Mouse (Mus musculus): ENCODE data around the gene Ctso. TPM values are rescaled to one million over a fixed set of nuclear protein-coding genes. Genes with fewer than 3 reads are reported as not detected.
A peak's percentile ranks its signal among the peaks of the same experiment; 100 is the strongest.

Gene Ctso
- polyA plus RNA-seq, 1 experiment, result 2.3 TPM

- peaks cover 2% of the 10 kb centered on the region; the same call in 1 of the 2 replicates for H3K4me1 ChIP-seq (ENCODE audit: control insufficient read depth, insufficient read depth, insufficient read length, low read length)
- H3K36me3 ChIP-seq (ENCODE audit: control insufficient read depth, insufficient read depth, low read length), result no peaks in the 10 kb centered on the region
- H3K4me3 ChIP-seq (ENCODE audit: low read depth, low read length), result no peak overlapping the region
- no peak overlapping the region for H3K27ac ChIP-seq (ENCODE audit: insufficient read depth, low read depth, low read length)
- H3K27me3 ChIP-seq (ENCODE audit: control insufficient read depth, insufficient read depth, low read length), result no peaks in the 10 kb centered on the region
- TF ChIP-seq CTCF (IDR thresholded peaks at IDR 0.05; ENCODE audit: extremely low read depth, insufficient read length, insufficient replicate concordance, low read depth, low read length), result no peak
- TF ChIP-seq POLR2A (IDR thresholded peaks at IDR 0.05; ENCODE audit: low read depth, low read length), result no peak
- WGBS, result 85% methylated on average over 1 of the region's 1 CpGs
Observed at GRCm38 (mm10) chr3:81929073-81929472, 3.3 kb upstream of the Ctso start.

DNA sequence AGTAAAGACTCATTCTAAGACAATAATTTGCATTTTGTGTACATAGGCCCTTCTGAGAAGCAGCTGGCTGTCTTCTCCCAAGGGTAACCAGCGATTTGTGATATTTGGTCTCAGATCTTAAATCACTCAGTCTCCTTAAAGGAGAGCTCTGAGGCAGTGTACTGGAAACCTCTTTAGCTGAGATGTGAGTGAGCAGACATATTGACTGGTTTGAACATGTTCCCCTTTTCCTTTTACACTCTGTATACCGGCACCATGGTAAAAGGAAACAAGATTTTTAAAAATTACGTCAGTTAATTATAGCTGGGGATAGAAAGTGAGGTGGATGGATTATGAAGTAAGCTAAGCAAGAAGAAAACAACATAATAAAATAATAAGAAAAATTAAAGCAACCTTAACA is 706 bp upstream of the Ctso start:
- WGBS, result 67% methylated on average over 3 of the region's 3 CpGs
- H3K4me3 ChIP-seq (ENCODE audit: low read depth, low read length), result no peak overlapping the region

DNA sequence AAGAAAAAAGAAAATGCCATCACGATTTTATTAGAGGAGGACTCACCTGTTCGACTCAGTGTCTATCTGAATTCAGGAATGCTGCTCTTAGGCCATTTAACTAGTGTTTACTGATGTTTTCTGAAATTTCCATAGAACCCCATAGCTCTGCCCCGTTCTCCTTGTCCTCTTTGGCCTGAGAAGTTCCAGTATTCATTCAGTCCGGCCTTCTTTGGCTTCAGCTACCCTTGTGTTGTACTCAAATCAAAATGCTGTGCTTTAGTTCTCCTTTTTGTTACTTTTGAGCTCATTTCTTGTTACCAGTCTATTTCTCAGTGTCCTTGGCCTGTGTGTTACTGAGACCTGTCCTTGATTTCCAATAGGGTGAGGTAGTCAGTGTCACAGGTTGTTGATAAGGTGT is 947 bp downstream of the Ctso start:
- no peak overlapping the region for H3K4me3 ChIP-seq (ENCODE audit: low read depth, low read length)
- TF ChIP-seq POLR2A (IDR thresholded peaks at IDR 0.05; ENCODE audit: low read depth, low read length) (no peak), CTCF (IDR thresholded peaks at IDR 0.05; ENCODE audit: extremely low read depth, insufficient read length, insufficient replicate concordance, low read depth, low read length) (no peak)
- 61% methylated on average over 4 of the region's 4 CpGs for WGBS
- no peaks in the 10 kb centered on the region for H3K27me3 ChIP-seq (ENCODE audit: control insufficient read depth, insufficient read depth, low read length)
- H3K4me1 ChIP-seq (ENCODE audit: control insufficient read depth, insufficient read depth, insufficient read length, low read length), result peaks cover 2% of the 10 kb centered on the region; the same call in 1 of the 2 replicates
- no peaks in the 10 kb centered on the region for H3K36me3 ChIP-seq (ENCODE audit: control insufficient read depth, insufficient read depth, low read length)
- H3K27ac ChIP-seq (ENCODE audit: insufficient read depth, low read depth, low read length), result peak overlapping the region; percentile 99

More for the DNA sequence above, 706 bp upstream of the Ctso start:
- H3K27ac ChIP-seq (ENCODE audit: insufficient read depth, low read depth, low read length), result no peak overlapping the region
- H3K27me3 ChIP-seq (ENCODE audit: control insufficient read depth, insufficient read depth, low read length), result no peaks in the 10 kb centered on the region
- TF ChIP-seq CTCF (IDR thresholded peaks at IDR 0.05; ENCODE audit: extremely low read depth, insufficient read length, insufficient replicate concordance, low read depth, low read length) (no peak), POLR2A (IDR thresholded peaks at IDR 0.05; ENCODE audit: low read depth, low read length) (no peak)
- peaks cover 2% of the 10 kb centered on the region; the same call in 1 of the 2 replicates for H3K4me1 ChIP-seq (ENCODE audit: control insufficient read depth, insufficient read depth, insufficient read length, low read length)
- H3K36me3 ChIP-seq (ENCODE audit: control insufficient read depth, insufficient read depth, low read length), result no peaks in the 10 kb centered on the region

GRCm38 (mm10) chr3:81938924-81939323 is 6.5 kb downstream of the Ctso start:
- WGBS, result 48% methylated on average over 3 of the region's 3 CpGs
- 0 out of 2 replicates have a peak, but pooled peaks cover 5% of the 10 kb centered on the region for H3K36me3 ChIP-seq (ENCODE audit: control insufficient read depth, insufficient read depth, low read length)
- H3K4me3 ChIP-seq (ENCODE audit: low read depth, low read length), result no peak overlapping the region
- TF ChIP-seq POLR2A (IDR thresholded peaks at IDR 0.05; ENCODE audit: low read depth, low read length), result no peak
- TF ChIP-seq CTCF (IDR thresholded peaks at IDR 0.05; ENCODE audit: extremely low read depth, insufficient read length, insufficient replicate concordance, low read depth, low read length), result no peak
- H3K27ac ChIP-seq (ENCODE audit: insufficient read depth, low read depth, low read length), result no peak overlapping the region
- H3K4me1 ChIP-seq (ENCODE audit: control insufficient read depth, insufficient read depth, insufficient read length, low read length), result peaks cover 1% of the 10 kb centered on the region; the same call in 1 of the 2 replicates
- no peaks in the 10 kb centered on the region for H3K27me3 ChIP-seq (ENCODE audit: control insufficient read depth, insufficient read depth, low read length)

- Histone ChIP-seq H3K4me3 (ENCODE audit: low read depth, low read length) (no peak overlapping the region), H3K4me1 (ENCODE audit: control insufficient read depth, insufficient read depth, insufficient read length, low read length) (peaks cover 1% of the 10 kb centered on the region; the same call in 1 of the 2 replicates), H3K36me3 (ENCODE audit: control insufficient read depth, insufficient read depth, low read length) (peaks cover 10% of the 10 kb centered on the region), H3K27me3 (ENCODE audit: control insufficient read depth, insufficient read depth, low read length) (no peaks in the 10 kb centered on the region), H3K27ac (ENCODE audit: insufficient read depth, low read depth, low read length) (peak overlapping the region; percentile 66)
- TF ChIP-seq CTCF (IDR thresholded peaks at IDR 0.05; ENCODE audit: extremely low read depth, insufficient read length, insufficient replicate concordance, low read depth, low read length), result no peak
- no peak for TF ChIP-seq POLR2A (IDR thresholded peaks at IDR 0.05; ENCODE audit: low read depth, low read length)
- 61% methylated on average over 3 of the region's 3 CpGs for WGBS
Observed at GRCm38 (mm10) chr3:81942341-81942740, 9.9 kb downstream of the Ctso start.

- Histone ChIP-seq H3K27me3 (ENCODE audit: control insufficient read depth, insufficient read depth, low read length) (no peaks in the 10 kb centered on the region), H3K27ac (ENCODE audit: insufficient read depth, low read depth, low read length) (no peak overlapping the region), H3K4me3 (ENCODE audit: low read depth, low read length) (no peak overlapping the region), H3K4me1 (ENCODE audit: control insufficient read depth, insufficient read depth, insufficient read length, low read length) (peaks cover 1% of the 10 kb centered on the region; the same call in 1 of the 2 replicates), H3K36me3 (ENCODE audit: control insufficient read depth, insufficient read depth, low read length) (peaks cover 10% of the 10 kb centered on the region)
- 92% methylated on average over 3 of the region's 3 CpGs for WGBS
- no peak for TF ChIP-seq POLR2A (IDR thresholded peaks at IDR 0.05; ENCODE audit: low read depth, low read length)
- no peak for TF ChIP-seq CTCF (IDR thresholded peaks at IDR 0.05; ENCODE audit: extremely low read depth, insufficient read length, insufficient replicate concordance, low read depth, low read length)
Observed at GRCm38 (mm10) chr3:81943097-81943496, 10.7 kb downstream of the Ctso start.

- H3K4me1 ChIP-seq (ENCODE audit: control insufficient read depth, insufficient read depth, insufficient read length, low read length), result peaks cover 1% of the 10 kb centered on the region; the same call in 1 of the 2 replicates
- no peak overlapping the region for H3K4me3 ChIP-seq (ENCODE audit: low read depth, low read length)
- H3K36me3 ChIP-seq (ENCODE audit: control insufficient read depth, insufficient read depth, low read length), result peaks cover 16% of the 10 kb centered on the region
- WGBS, result 49% methylated on average over 7 of the region's 7 CpGs
- H3K27me3 ChIP-seq (ENCODE audit: control insufficient read depth, insufficient read depth, low read length), result no peaks in the 10 kb centered on the region
- TF ChIP-seq POLR2A (IDR thresholded peaks at IDR 0.05; ENCODE audit: low read depth, low read length) (no peak), CTCF (IDR thresholded peaks at IDR 0.05; ENCODE audit: extremely low read depth, insufficient read length, insufficient replicate concordance, low read depth, low read length) (no peak)
- peak overlapping the region; percentile 87 for H3K27ac ChIP-seq (ENCODE audit: insufficient read depth, low read depth, low read length)
Observed at GRCm38 (mm10) chr3:81944851-81945393, 12.5 kb downstream of the Ctso start.

Measured in small intestine, adult 2 months (tissue).